Mouse (Mus musculus): Measurements from ENCODE around the gene Epb41l2.

DNA sequence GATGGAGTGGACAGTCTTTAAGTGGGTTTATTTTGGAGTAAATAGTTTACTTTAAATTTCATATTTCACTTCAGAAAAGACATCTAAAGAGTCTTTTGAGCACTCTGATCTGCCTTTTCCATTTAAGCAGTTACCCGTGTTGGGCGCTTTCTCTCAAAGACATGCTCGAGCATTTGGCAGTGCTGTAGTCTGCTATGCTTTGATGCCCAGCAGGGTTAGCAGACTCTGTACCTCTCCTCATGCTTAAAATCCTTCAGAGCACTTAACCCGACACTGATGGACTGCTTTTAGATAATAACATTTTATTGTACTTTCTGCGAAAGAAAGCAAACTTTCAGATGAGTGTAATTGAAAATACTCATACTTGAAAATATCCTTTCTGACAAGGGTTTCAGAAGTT lies 143.7 kb downstream of the Epb41l2 start:
- TF ChIP-seq CTCF (IDR thresholded peaks at IDR 0.05; ENCODE audit: low read depth, low read length), result no peak
- no peak for TF ChIP-seq POLR2A (IDR thresholded peaks at IDR 0.05; ENCODE audit: extremely low read depth, insufficient read depth, low read length)
